Mouse (Mus musculus): ENCODE results near the gene Cdk17. TPM values are rescaled to one million over a fixed set of nuclear protein-coding genes. Genes with fewer than 3 reads are reported as not detected.

The Cdk17 gene
- total RNA-seq, 2 experiments from 2014 or later: 13.1 to 13.5 TPM

- no peak for DNase-seq
Observed at GRCm38 (mm10) chr10:93171182-93171855, 10.6 kb downstream of the Cdk17 start.

- no peak for DNase-seq
Observed at GRCm38 (mm10) chr10:93177471-93177870, 16.8 kb downstream of the Cdk17 start.

- no peak for DNase-seq
Observed at GRCm38 (mm10) chr10:93177874-93178273, 17.2 kb downstream of the Cdk17 start.

- DNase-seq: no peak
Observed at GRCm38 (mm10) chr10:93178662-93179061, 18.0 kb downstream of the Cdk17 start.

- no peak for DNase-seq
Observed at GRCm38 (mm10) chr10:93179669-93180460, 19.2 kb downstream of the Cdk17 start.

GRCm38 (mm10) chr10:93184351-93184976 lies 23.8 kb downstream of the Cdk17 start:
- no peak for DNase-seq

GRCm38 (mm10) chr10:93188440-93188999 lies 27.8 kb downstream of the Cdk17 start:
- no peak for DNase-seq

- no peak for DNase-seq
Observed at GRCm38 (mm10) chr10:93190475-93191262, 30.0 kb downstream of the Cdk17 start.

GRCm38 (mm10) chr10:93197092-93197491 lies 36.4 kb downstream of the Cdk17 start:
- no peak for DNase-seq

- no peak for DNase-seq
Observed at GRCm38 (mm10) chr10:93198958-93199357, 38.3 kb downstream of the Cdk17 start.

- DNase-seq: no peak
Observed at GRCm38 (mm10) chr10:93201846-93202458, 41.3 kb downstream of the Cdk17 start.

- DNase-seq: no peak
Observed at GRCm38 (mm10) chr10:93205287-93205956, 44.7 kb downstream of the Cdk17 start.

- DNase-seq: no peak
Observed at GRCm38 (mm10) chr10:93207176-93207575, 46.5 kb downstream of the Cdk17 start.

- no peak for DNase-seq
Observed at GRCm38 (mm10) chr10:93212699-93213098, 52.0 kb downstream of the Cdk17 start.

GRCm38 (mm10) chr10:93213339-93213738 lies 52.7 kb downstream of the Cdk17 start:
- no peak for DNase-seq

- DNase-seq: no peak
Observed at GRCm38 (mm10) chr10:93214251-93214650, 53.6 kb downstream of the Cdk17 start.

GRCm38 (mm10) chr10:93215051-93215763 lies 54.5 kb downstream of the Cdk17 start:
- DNase-seq: no peak

GRCm38 (mm10) chr10:93225751-93226150 lies 65.1 kb downstream of the Cdk17 start:
- DNase-seq: no peak

GRCm38 (mm10) chr10:93227921-93228320 lies 67.2 kb downstream of the Cdk17 start:
- DNase-seq: no peak

- DNase-seq: no peak
Observed at GRCm38 (mm10) chr10:93228401-93229007, 67.8 kb downstream of the Cdk17 start.

All from heart, adult 18-20 months (tissue).